Mouse (Mus musculus) right cerebral cortex, postnatal 25 days (tissue): ENCODE results near the gene Fbxo31.

ENCODE experiments used
- DNase-seq: peaks from one replicate; pipeline ENCODE4 v3.0.0; 2022

The Fbxo31 gene

DNA sequence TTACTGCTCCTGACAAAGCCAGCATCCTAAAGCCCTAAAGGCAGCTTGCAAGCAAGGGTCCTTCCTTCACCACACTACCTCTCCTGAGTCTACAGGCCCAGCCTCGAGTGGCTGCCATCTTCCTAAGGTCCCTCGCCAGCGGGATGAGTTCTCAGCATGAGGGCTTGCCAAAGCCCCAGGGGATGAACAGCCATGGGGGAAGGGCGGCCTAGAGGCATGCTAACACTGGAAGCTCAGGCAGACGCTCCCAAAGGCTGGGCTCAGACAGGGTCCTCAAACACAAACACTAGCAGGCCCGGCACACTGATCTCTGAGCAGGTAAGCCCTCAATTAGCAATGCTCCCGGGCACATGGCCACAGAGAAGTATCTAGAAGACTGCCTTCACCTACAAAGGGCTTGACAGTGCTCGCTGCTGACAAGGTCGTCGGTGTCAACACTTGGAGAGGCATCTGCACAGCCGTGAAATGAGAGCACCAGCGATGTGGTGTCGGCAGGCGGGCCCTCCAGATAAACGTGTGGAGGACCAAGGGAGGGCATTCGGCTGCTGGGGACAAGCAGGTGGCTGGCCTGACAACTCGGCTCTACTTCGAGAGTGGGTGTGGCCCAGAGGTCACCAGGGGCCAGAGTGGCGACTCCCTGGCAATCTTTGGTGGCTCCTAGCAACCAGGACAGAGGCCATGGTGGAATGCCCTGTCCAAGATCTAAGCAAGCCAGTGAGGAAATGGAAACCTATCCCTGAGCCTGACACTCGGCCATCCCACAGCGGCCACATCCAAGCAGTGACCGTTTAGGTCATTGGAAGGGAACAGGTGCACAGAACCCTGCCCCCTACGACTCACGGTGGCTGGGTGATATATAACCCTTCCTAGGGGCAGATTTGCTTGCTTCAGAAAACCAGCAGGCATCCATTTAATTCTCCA, 27.3 kb downstream of the Fbxo31 start:
- no peak for DNase-seq

DNA sequence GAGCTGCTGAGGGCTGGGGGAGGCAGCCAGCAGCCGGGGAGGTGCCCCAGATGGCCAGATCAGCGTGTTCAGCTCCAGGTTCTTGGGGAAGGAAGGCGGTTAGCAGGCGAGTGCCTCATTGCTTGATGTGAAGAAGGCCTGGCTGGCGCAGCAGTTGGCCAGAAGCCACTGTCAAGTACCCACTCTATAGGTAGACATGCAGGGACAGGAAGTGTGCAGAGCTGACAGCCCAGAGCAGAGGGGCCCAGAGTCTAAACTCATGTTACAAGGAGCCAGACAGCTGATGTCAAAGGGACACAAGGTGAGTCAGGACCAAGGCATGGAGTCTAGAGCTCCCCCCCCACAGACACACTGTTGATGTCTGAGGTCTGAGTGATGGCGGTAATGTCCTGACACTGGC, 28.6 kb downstream of the Fbxo31 start:
- DNase-seq: no peak

DNA sequence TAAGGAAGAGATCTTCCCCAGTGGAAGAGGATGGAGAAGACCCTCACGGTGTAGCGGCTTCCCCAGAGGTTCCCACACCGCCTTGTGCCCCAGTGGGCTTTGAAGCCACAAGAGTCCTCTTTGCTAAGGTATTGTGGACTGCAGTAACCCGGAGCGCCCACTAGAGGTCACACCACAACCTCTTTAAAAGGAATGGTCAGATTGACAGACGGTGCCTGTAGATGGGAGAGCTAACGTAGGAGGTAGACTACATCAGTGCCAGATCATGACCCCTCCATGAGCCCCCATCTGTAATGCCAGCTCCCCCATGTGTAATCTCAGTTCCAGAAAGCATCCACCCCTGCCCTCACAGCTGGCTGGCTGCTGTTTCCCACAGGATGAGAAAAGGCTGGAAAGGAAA, 31.5 kb downstream of the Fbxo31 start:
- peak; percentile 50 for DNase-seq

DNA sequence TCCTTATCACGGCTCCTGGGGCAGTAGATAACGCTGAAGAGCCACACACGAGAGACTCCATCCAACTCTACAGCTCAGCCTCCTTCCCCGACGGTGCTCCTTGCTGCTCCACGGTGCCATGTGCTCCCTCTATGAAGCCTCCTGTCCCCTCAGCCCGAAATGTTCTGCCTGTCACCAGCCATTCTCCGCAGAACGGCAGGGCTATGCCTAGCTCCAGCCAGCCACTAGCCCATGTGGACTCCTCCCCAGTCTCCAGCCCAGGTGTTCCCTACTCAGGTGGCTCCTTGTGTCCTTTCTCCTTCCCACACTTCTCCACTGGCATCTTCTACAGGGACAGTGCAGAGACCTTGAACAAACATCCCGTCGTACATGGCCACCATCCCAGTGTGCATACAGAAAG, 33.7 kb downstream of the Fbxo31 start:
- DNase-seq: no peak

DNA sequence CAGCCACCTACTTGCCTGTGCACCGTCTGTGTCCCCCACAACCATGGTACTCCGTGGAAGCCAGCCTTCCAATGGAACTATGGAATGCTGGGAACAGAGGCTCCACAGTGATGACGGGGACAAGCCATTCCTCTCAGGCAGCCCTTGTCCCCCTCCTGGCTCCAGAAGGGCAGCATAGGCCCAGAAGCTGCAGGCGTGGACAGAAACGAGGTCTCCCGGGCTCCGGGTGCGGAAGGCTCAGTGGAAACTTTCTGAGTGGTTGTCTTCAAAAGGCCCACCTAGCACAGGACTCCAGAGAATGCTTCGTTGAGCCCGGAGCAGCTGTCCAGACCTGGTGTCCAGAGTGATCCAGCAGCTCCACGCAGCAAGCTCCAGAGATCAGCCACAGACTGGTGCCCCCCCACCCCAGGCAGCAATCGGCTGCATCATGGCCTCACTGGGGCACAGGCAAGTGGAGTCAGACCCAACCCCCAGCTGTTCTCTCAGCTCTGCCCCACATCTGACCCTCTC, 34.3 kb downstream of the Fbxo31 start, which contains the start of gene 1700018B08Rik:
Gene 1700018B08Rik, minus strand, starts transcription at position 45 of the 510 bp plus-strand sequence.
- no peak for DNase-seq

DNA sequence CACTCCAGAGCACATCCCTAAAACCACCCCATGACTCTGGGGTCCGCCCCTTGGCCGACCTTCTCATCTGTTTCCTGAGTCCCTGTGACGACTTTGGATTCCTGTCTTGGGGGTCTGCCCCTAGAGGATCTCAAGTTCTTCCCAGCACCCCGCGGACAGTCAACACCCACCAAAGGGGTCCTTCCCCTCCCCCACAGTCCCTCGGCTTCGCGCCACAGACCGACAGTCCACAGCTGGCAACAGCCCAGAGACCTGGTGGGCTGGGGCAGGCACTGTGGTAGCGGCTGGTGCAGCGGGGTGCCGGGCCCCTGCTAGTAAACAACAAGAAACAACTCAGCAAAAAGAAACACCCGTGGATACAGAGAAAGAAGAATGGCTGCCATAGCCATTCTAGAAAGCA, 35.7 kb downstream of the Fbxo31 start:
- no peak for DNase-seq

DNA sequence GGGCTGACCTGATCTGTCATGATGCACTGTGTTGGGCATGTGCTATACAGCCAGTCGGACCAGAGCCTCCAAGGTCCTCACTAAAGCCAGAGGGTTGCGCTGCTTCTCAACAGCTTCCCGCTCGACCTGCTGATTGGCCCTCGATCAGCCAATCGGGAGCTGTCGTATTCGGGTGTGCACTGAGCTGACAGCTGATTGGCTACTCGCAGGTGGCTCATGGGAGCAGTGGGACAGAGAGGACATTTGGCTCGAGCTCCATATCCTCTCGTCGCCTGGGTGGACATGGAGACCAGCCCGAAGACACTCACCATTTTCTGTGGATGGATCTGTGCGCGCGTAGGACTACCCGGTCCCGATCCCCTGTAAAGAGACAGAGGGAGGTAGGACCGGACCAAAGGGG, 36.7 kb downstream of the Fbxo31 start:
- no peak for DNase-seq

DNA sequence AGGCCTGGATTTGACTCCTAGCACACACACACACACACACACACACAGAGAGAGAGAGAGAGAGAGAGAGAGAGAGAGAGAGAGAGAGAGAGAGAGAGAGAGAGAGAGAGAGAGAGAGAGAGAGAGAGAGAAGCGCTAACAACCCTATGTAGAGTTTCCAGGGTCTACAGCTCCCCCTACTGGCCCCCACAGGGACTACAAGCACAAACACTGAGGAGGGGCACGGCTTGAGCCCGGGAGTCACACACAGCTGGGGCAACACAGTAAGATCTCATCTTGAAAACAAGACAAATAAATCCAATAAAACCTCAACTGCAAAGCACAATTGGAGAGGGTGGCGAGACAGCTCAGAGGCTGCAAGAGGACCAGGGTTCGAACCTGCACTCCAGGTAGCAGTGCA, 46.2 kb downstream of the Fbxo31 start:
- no peak for DNase-seq

DNA sequence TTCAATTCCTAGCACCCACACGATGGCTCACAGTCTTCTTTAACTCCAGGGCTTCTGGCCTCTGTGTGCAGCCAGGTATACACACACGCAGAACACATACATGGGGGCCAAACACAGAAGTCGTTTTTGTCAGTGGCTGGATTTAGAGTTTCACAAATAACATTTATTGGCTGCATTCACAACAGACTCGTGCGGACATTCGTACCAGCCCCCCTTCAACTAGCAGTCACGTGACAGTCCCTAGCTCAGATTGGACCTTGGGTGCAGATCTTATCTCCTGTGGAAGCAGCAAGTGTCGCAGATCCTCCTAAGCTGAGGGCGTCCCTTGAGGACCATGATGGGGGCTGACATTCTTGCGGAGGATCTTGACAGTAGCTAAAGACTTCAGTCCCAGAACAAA, 48.0 kb downstream of the Fbxo31 start:
- no peak for DNase-seq

DNA sequence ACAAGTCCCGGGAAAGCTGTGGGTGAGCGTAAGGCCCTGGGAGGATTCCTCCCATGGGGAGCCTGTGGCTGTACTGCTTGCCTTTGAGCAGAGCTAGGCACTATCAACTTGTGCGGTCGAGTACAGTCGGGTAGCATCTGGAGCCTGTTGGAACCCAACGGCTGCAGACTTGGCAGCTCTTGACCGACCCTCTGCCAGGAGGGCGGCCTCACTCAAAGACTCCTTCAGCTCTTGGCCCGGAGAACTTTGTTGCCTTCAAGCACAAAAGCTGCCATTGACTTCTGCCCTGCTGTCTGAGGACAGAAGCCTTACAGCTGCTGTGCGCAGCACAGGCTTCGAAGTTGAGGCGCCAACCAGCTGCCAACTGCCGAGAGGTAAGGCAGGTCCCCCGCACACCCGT, 49.8 kb downstream of the Fbxo31 start:
- DNase-seq: no peak

DNA sequence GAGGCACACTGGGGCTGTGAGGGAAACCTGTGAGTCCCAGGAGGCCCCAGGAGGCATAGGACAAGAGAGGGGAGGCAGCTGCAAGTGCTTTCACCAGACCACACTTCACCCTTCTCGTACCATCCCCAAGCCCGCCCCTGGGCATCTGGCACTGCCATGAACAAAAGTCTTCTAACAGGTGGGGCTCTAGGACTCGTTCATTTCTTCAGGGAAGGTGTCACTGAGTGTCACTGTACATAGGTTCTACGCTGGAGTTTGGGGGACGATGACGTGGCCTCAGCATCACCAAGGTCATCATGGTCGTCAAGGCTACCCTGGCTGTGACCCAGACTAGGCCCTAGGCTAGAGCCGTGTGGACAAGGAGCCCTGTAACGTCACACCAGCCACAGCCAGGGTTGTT, 50.9 kb downstream of the Fbxo31 start:
- DNase-seq: no peak

DNA sequence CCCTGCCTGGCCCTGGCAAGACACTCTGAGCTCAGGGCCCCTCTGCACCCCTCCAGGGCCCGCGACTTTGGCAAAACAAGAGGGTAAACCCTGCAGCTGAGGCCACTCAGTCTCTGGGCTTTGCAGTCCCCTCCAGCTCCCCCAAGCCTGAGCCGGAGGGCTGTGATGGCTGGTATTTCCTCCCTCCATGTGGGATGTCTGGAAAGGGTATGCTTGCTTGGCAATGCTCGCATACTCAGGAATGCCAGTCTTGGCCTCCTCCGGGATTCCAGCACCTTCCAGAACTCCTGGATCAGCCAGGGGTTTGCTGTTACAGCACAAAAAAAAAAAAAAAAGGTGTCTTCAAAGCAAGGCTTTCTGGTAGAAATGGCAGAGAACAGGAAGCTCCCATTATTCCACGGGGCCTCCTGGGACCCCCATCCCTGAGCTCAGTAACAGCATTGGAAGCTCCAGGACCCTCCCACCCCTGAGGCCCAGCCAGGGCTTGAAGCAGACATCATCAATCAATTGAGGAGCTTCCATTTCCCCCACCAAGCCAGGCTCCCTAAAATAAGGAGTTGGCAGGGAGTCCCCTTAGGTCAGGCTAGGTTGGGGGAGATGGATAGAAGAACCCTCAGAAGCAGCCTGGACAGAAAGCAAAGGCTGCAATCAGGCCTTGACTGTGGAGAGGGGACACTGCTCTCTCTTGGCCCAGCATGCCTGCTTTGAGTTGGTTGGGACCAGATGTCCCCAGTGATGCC, 51.6 kb downstream of the Fbxo31 start:
- no peak for DNase-seq

DNA sequence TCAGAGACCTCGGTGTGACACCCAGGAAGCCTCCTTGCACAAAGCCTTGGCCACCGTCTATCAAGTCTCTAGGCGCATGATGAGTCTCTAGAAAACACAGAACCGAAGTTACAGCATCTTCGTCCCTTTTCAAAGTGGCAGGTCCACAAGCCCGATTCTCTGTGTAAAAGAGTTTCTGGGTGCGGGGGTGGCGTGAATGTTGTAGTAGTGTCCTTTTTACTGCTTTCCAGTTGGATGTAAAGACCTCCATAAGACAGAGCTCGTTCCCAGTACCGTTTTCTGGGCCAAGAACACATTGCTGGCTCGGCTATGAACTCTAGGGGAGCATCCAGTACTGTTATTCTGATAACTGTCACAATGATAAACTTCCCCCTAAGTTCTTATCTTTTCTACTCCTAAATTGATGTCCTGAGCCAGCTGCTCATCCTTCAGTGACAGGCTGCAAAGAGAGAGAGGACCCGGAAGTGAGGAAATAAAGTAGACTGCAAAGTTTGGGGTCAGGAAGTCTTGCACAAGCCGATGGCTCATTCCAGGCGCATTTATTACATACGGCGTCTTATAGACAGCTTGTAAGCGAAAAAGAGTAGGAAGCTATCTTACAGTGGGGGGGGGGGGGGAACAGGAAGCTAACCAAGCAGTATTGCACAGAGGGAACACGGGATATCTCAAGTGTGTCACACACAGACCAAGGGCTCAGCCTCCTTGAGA, 53.3 kb downstream of the Fbxo31 start:
- no peak for DNase-seq

DNA sequence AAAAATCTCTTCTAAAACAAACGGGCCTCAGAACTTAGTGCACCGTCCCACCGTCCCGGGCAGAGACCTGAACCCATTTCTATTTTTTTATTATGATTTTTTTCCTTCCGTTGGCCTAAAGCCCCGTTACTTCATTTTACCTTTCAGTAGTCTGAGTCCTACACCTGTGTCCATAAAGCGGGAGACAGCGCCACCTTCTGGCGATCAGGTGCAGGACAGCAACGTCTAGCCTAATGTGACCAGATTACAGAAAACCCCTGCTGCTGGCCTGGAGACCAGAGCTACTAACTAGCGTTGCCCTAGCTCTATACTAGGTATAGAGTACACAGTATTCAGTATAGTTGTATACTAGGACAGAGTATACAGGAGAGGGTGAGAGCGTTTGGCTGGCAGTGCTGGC, 65.2 kb downstream of the Fbxo31 start:
- peak; percentile 57 for DNase-seq

DNA sequence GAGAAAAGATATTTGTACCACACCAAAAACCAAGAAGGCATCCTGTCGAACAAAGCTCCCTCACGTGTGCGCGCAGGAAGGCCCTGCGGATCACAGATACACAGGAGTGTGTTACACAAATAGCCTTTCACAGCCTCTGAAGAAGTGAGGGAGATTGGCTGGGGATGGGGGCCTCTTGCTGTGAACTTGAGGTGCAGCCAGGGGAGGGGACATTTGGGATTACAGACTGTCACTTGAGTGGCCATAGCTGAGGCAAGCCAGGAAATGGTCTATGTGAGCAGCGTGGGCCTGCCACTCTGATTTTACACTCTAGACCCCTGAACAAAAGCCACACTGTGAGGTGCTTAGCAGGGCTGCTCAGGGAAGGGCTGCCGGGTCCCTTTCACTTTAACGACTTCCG, 66.9 kb downstream of the Fbxo31 start:
- DNase-seq: no peak
